7 mouse cellular contexts compared by ENCODE assay signal in the genomic region with DNA sequence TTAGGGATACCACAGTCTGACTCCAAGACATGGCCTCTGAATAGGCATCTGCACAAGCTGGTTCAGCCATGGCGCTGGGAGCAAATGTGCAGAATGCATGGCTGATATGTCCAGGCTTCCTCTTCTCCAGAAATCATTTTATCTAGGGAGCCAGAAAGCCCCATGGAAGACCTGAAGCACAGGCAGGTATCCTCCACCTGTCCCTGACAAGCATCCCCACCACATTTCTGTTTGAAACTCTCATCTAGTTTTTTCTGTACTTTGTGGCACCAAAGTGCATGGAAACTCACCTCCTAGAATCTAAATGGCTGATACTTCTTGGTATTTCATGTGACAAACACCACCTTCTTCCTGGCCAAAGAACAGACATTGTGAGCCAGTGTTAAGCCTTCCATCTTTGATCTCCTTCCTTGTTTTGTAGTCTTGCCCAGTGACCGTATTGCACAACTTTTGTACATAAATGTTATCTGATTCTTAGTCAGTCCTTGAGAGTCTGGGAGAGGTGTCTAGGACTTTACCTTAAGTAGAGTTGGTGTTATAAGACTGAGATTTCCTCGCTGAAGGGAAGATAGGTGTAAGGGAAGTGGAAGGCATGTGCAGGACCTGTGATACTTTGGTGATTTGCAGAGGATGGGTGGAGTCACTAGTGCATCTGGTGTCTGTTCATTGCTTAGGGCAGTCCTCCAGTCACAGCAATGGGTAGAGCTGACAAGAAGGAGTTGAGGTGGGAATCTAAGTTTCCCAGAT.
DNase-seq lines count a peak whose midpoint lies in the region; ATAC-seq and TF ChIP-seq lines count a peak whose summit lies in the region.
"Not testable (repeated sequence)": the region's sequence is repeated elsewhere in the genome, so short reads cannot be mapped to it uniquely, and the experiment has no call there.

No protein-coding gene starts in this region.

- not testable (repeated sequence) for H3K9ac ChIP-seq in forebrain, embryonic 14.5 days (ENCODE audit: low read length); heart, embryonic 15.5 days; intestine, embryonic 14.5 days (ENCODE audit: low read length); limb, embryonic 15.5 days; lung, postnatal 0 days (replicated peaks; ENCODE audit: low read depth); neural tube, embryonic 11.5 days (ENCODE audit: low read length)

- not testable (repeated sequence) for H3K4me3 ChIP-seq in forebrain, embryonic 14.5 days (ENCODE audit: low read depth, low read length); heart, embryonic 15.5 days; intestine, embryonic 14.5 days (ENCODE audit: low read depth, low read length); limb, embryonic 15.5 days; lung, postnatal 0 days (ENCODE audit: low read depth, low read length); neural tube, embryonic 11.5 days (ENCODE audit: low read depth, low read length)

- H3K27me3 ChIP-seq in forebrain, embryonic 14.5 days (replicated peaks; ENCODE audit: control insufficient read depth, insufficient read depth, low read length); heart, embryonic 15.5 days; intestine, embryonic 14.5 days (replicated peaks; ENCODE audit: control insufficient read depth, insufficient read depth, low read length); limb, embryonic 15.5 days; lung, postnatal 0 days (replicated peaks; ENCODE audit: insufficient read depth, low read length); neural tube, embryonic 11.5 days (ENCODE audit: control insufficient read depth, insufficient read depth, low read length): not testable (repeated sequence)

- DNase-seq in forebrain, embryonic 14.5 days (ENCODE audit: low spot score); intestine, embryonic 14.5 days (ENCODE audit: low spot score); neural tube, embryonic 11.5 days (ENCODE audit: low spot score): not testable (repeated sequence)
- peak; percentile 12 for DNase-seq in lung, postnatal 0 days (ENCODE audit: low spot score)

- not testable (repeated sequence) for H3K27ac ChIP-seq in forebrain, embryonic 14.5 days (ENCODE audit: low read depth, low read length); heart, embryonic 15.5 days; intestine, embryonic 14.5 days (ENCODE audit: low read depth); limb, embryonic 15.5 days; lung, postnatal 0 days (ENCODE audit: low read length); neural tube, embryonic 11.5 days (ENCODE audit: low read depth, low read length)

- peaks cover 45% of the 10 kb centered on the region for H3K9me3 ChIP-seq in forebrain, embryonic 14.5 days (replicated peaks; ENCODE audit: control insufficient read depth, low read length)
- H3K9me3 ChIP-seq in heart, embryonic 15.5 days (replicated peaks) = peaks cover 26% of the 10 kb centered on the region
- H3K9me3 ChIP-seq in intestine, embryonic 14.5 days (ENCODE audit: control insufficient read depth, low read length) = peaks cover 34% of the 10 kb centered on the region
- peaks cover 30% of the 10 kb centered on the region for H3K9me3 ChIP-seq in limb, embryonic 15.5 days
- H3K9me3 ChIP-seq in lung, postnatal 0 days (ENCODE audit: low read length) = peaks cover 31% of the 10 kb centered on the region
- peaks cover 22% of the 10 kb centered on the region for H3K9me3 ChIP-seq in neural tube, embryonic 11.5 days (ENCODE audit: control insufficient read depth, low read length)

- not testable (repeated sequence) for TF ChIP-seq EP300 in lung, postnatal 0 days (IDR thresholded peaks at IDR 0.05)

- not testable (repeated sequence) for H3K4me2 ChIP-seq in forebrain, embryonic 14.5 days (ENCODE audit: low read length); heart, embryonic 15.5 days; intestine, embryonic 14.5 days (ENCODE audit: low read length); limb, embryonic 15.5 days; lung, postnatal 0 days (replicated peaks; ENCODE audit: low read depth, low read length); neural tube, embryonic 11.5 days (ENCODE audit: low read depth)

- WGBS in forebrain, embryonic 14.5 days = 78% methylated on average over 3 of the region's 3 CpGs
- 65% methylated on average over 3 of the region's 3 CpGs for WGBS in heart, embryonic 15.5 days
- WGBS in intestine, embryonic 14.5 days = 73% methylated on average over 3 of the region's 3 CpGs
- 69% methylated on average over 3 of the region's 3 CpGs for WGBS in limb, embryonic 15.5 days
- 67% methylated on average over 3 of the region's 3 CpGs for WGBS in lung, postnatal 0 days
- WGBS in neural tube, embryonic 11.5 days = 74% methylated on average over 3 of the region's 3 CpGs

- H3K4me1 ChIP-seq in forebrain, embryonic 14.5 days (ENCODE audit: control insufficient read depth, insufficient read depth, low read length); heart, embryonic 15.5 days (replicated peaks); intestine, embryonic 14.5 days (replicated peaks; ENCODE audit: control insufficient read depth, insufficient read depth, low read length); limb, embryonic 15.5 days; lung, postnatal 0 days (ENCODE audit: insufficient read depth, low read depth, low read length); neural tube, embryonic 11.5 days (ENCODE audit: control insufficient read depth, insufficient read depth, low read length): not testable (repeated sequence)

- TF ChIP-seq CTCF in lung, postnatal 0 days (IDR thresholded peaks at IDR 0.05) = not testable (repeated sequence)

- not testable (repeated sequence) for H3K36me3 ChIP-seq in forebrain, embryonic 14.5 days (ENCODE audit: control insufficient read depth, insufficient read depth, low read length); heart, embryonic 15.5 days; intestine, embryonic 14.5 days (ENCODE audit: control insufficient read depth, insufficient read depth, low read length); limb, embryonic 15.5 days; lung, postnatal 0 days (ENCODE audit: insufficient read depth, low read length); neural tube, embryonic 11.5 days (ENCODE audit: control insufficient read depth, insufficient read depth, low read length)

- peak; percentile 12 for ATAC-seq in common myeloid progenitor, adult 5-6 weeks (replicated peaks; ENCODE audit: low read depth, poor library complexity, severe bottlenecking)
- ATAC-seq in forebrain, embryonic 14.5 days = peak; percentile 16; the same call in 1 of the 2 replicates
- ATAC-seq in heart, embryonic 15.5 days (replicated peaks; ENCODE audit: insufficient number of reproducible peaks, insufficient read depth, low FRiP score, low read depth) = peak; percentile 28
- peak; percentile 13; the same call in 1 of the 2 replicates for ATAC-seq in intestine, embryonic 14.5 days (replicated peaks; ENCODE audit: low FRiP score, low TSS enrichment, low read depth)
- ATAC-seq in limb, embryonic 15.5 days (ENCODE audit: insufficient number of reproducible peaks, low FRiP score, low TSS enrichment, low read depth) = peak; percentile 41
- ATAC-seq in lung, postnatal 0 days = peak; percentile 9
- 0 out of 2 replicates have a peak, but pooled peaks have one; percentile 16 for ATAC-seq in neural tube, embryonic 11.5 days (ENCODE audit: insufficient read depth, low FRiP score, low TSS enrichment)
